Mouse (Mus musculus): Measurements from ENCODE around the gene Ropn1l. TPM values are rescaled to one million over a fixed set of nuclear protein-coding genes. Genes with fewer than 3 reads are reported as not detected.
A peak's percentile ranks its signal among the peaks of the same experiment; 100 is the strongest.

Gene Ropn1l
- polyA plus RNA-seq, 1 experiment from 2014 or later, result 5.6 TPM

GRCm38 (mm10) chr15:31454096-31454860, 741 bp upstream of the Ropn1l start:
- Histone ChIP-seq H3K9me3 (ENCODE audit: control insufficient read depth, low read length) (no peaks in the 10 kb centered on the region), H3K36me3 (ENCODE audit: control insufficient read depth, insufficient read depth, low read length) (peaks cover 16% of the 10 kb centered on the region), H3K27me3 (ENCODE audit: control insufficient read depth, insufficient read depth, low read depth, low read length) (no peaks in the 10 kb centered on the region; the same call in 1 of the 2 replicates), H3K4me2 (ENCODE audit: low read depth, low read length) (peak overlapping the region; percentile 87), H3K27ac (ENCODE audit: low read length) (peak overlapping the region; percentile 63; the same call in 1 of the 2 replicates), H3K4me1 (replicated peaks; ENCODE audit: control insufficient read depth, insufficient read depth, low read length) (peaks cover 13% of the 10 kb centered on the region), H3K4me3 (ENCODE audit: low read length) (peak overlapping the region; percentile 66), H3K9ac (ENCODE audit: low read length) (no peak overlapping the region)
- WGBS, result 40% methylated on average over 10 of the region's 10 CpGs
- no peak for ATAC-seq (ENCODE audit: low read depth)

GRCm38 (mm10) chr15:31452336-31453097, 1.0 kb downstream of the Ropn1l start:
- H3K4me1 ChIP-seq (replicated peaks; ENCODE audit: control insufficient read depth, insufficient read depth, low read length), result peaks cover 13% of the 10 kb centered on the region
- H3K36me3 ChIP-seq (ENCODE audit: control insufficient read depth, insufficient read depth, low read length), result peaks cover 6% of the 10 kb centered on the region
- H3K27me3 ChIP-seq (ENCODE audit: control insufficient read depth, insufficient read depth, low read depth, low read length), result no peaks in the 10 kb centered on the region; the same call in 1 of the 2 replicates
- H3K9me3 ChIP-seq (ENCODE audit: control insufficient read depth, low read length), result no peaks in the 10 kb centered on the region
- WGBS, result 36% methylated on average over 18 of the region's 18 CpGs
- peak overlapping the region; percentile 75 for H3K27ac ChIP-seq (ENCODE audit: low read length)
- no peak for ATAC-seq (ENCODE audit: low read depth)
- H3K9ac ChIP-seq (ENCODE audit: low read length), result peak overlapping the region; percentile 82
- peak overlapping the region; percentile 66 for H3K4me3 ChIP-seq (ENCODE audit: low read length)
- peak overlapping the region; percentile 87 for H3K4me2 ChIP-seq (ENCODE audit: low read depth, low read length)

GRCm38 (mm10) chr15:31449772-31450171, 3.8 kb downstream of the Ropn1l start:
- Histone ChIP-seq H3K27ac (ENCODE audit: low read length) (no peak overlapping the region), H3K9ac (ENCODE audit: low read length) (no peak overlapping the region), H3K36me3 (ENCODE audit: control insufficient read depth, insufficient read depth, low read length) (no peaks in the 10 kb centered on the region), H3K27me3 (ENCODE audit: control insufficient read depth, insufficient read depth, low read depth, low read length) (no peaks in the 10 kb centered on the region; the same call in 1 of the 2 replicates), H3K4me1 (replicated peaks; ENCODE audit: control insufficient read depth, insufficient read depth, low read length) (peaks cover 13% of the 10 kb centered on the region), H3K4me3 (ENCODE audit: low read length) (no peak overlapping the region), H3K4me2 (ENCODE audit: low read depth, low read length) (no peak overlapping the region), H3K9me3 (ENCODE audit: control insufficient read depth, low read length) (no peaks in the 10 kb centered on the region)
- 3% methylated on average over 2 of the region's 2 CpGs for WGBS
- ATAC-seq (ENCODE audit: low read depth), result no peak

- H3K9me3 ChIP-seq (ENCODE audit: control insufficient read depth, low read length), result no peaks in the 10 kb centered on the region
- no peak overlapping the region for H3K27ac ChIP-seq (ENCODE audit: low read length)
- H3K4me2 ChIP-seq (ENCODE audit: low read depth, low read length), result 0 out of 2 replicates have a peak overlapping the region, but pooled peaks have one; percentile 17
- H3K9ac ChIP-seq (ENCODE audit: low read length), result no peak overlapping the region
- 28% methylated on average over 7 of the region's 7 CpGs for WGBS
- ATAC-seq (ENCODE audit: low read depth), result peak; percentile 26; the same call in 1 of the 2 replicates
- H3K4me1 ChIP-seq (replicated peaks; ENCODE audit: control insufficient read depth, insufficient read depth, low read length), result peaks cover 1% of the 10 kb centered on the region
- no peak overlapping the region for H3K4me3 ChIP-seq (ENCODE audit: low read length)
- H3K36me3 ChIP-seq (ENCODE audit: control insufficient read depth, insufficient read depth, low read length), result no peaks in the 10 kb centered on the region
- no peaks in the 10 kb centered on the region; the same call in 1 of the 2 replicates for H3K27me3 ChIP-seq (ENCODE audit: control insufficient read depth, insufficient read depth, low read depth, low read length)
These were observed 6.4 kb downstream of the Ropn1l start for GRCm38 (mm10) chr15:31447121-31447520.

- no peak overlapping the region for H3K27ac ChIP-seq (ENCODE audit: low read length)
- no peak overlapping the region for H3K4me3 ChIP-seq (ENCODE audit: low read length)
- H3K36me3 ChIP-seq (ENCODE audit: control insufficient read depth, insufficient read depth, low read length), result no peaks in the 10 kb centered on the region
- no peaks in the 10 kb centered on the region for H3K27me3 ChIP-seq (ENCODE audit: control insufficient read depth, insufficient read depth, low read depth, low read length)
- H3K4me1 ChIP-seq (replicated peaks; ENCODE audit: control insufficient read depth, insufficient read depth, low read length), result no peaks in the 10 kb centered on the region
- no peak overlapping the region for H3K9ac ChIP-seq (ENCODE audit: low read length)
- no peaks in the 10 kb centered on the region for H3K9me3 ChIP-seq (ENCODE audit: control insufficient read depth, low read length)
- 82% methylated on average over 4 of the region's 4 CpGs for WGBS
- ATAC-seq (ENCODE audit: low read depth), result no peak
- H3K4me2 ChIP-seq (ENCODE audit: low read depth, low read length), result no peak overlapping the region
These were observed 10.8 kb downstream of the Ropn1l start for GRCm38 (mm10) chr15:31442698-31443097.

GRCm38 (mm10) chr15:31441996-31442395, 11.5 kb downstream of the Ropn1l start:
- WGBS, result 60% methylated on average over 6 of the region's 6 CpGs
- H3K4me1 ChIP-seq (replicated peaks; ENCODE audit: control insufficient read depth, insufficient read depth, low read length), result no peaks in the 10 kb centered on the region

GRCm38 (mm10) chr15:31436811-31437210, 16.7 kb downstream of the Ropn1l start:
- H3K4me1 ChIP-seq (replicated peaks; ENCODE audit: control insufficient read depth, insufficient read depth, low read length), result no peaks in the 10 kb centered on the region
- no peak overlapping the region for H3K9ac ChIP-seq (ENCODE audit: low read length)
- no peak overlapping the region for H3K4me2 ChIP-seq (ENCODE audit: low read depth, low read length)
- no peak overlapping the region for H3K4me3 ChIP-seq (ENCODE audit: low read length)
- no peaks in the 10 kb centered on the region; the same call in 1 of the 2 replicates for H3K27me3 ChIP-seq (ENCODE audit: control insufficient read depth, insufficient read depth, low read depth, low read length)
- ATAC-seq (ENCODE audit: low read depth), result no peak
- WGBS, result 73% methylated on average over 2 of the region's 2 CpGs
- no peak overlapping the region for H3K27ac ChIP-seq (ENCODE audit: low read length)
- H3K9me3 ChIP-seq (ENCODE audit: control insufficient read depth, low read length), result no peaks in the 10 kb centered on the region
- no peaks in the 10 kb centered on the region for H3K36me3 ChIP-seq (ENCODE audit: control insufficient read depth, insufficient read depth, low read length)

More at GRCm38 (mm10) chr15:31441996-31442395, 11.5 kb downstream of the Ropn1l start:
- Histone ChIP-seq H3K36me3 (ENCODE audit: control insufficient read depth, insufficient read depth, low read length) (no peaks in the 10 kb centered on the region), H3K9ac (ENCODE audit: low read length) (no peak overlapping the region), H3K27me3 (ENCODE audit: control insufficient read depth, insufficient read depth, low read depth, low read length) (no peaks in the 10 kb centered on the region), H3K27ac (ENCODE audit: low read length) (no peak overlapping the region), H3K4me2 (ENCODE audit: low read depth, low read length) (no peak overlapping the region), H3K4me3 (ENCODE audit: low read length) (no peak overlapping the region), H3K9me3 (ENCODE audit: control insufficient read depth, low read length) (no peaks in the 10 kb centered on the region)
- no peak for ATAC-seq (ENCODE audit: low read depth)

- Histone ChIP-seq H3K9me3 (ENCODE audit: control insufficient read depth, low read length) (no peaks in the 10 kb centered on the region), H3K36me3 (ENCODE audit: control insufficient read depth, insufficient read depth, low read length) (no peaks in the 10 kb centered on the region), H3K4me3 (ENCODE audit: low read length) (no peak overlapping the region), H3K27me3 (ENCODE audit: control insufficient read depth, insufficient read depth, low read depth, low read length) (no peaks in the 10 kb centered on the region; the same call in 1 of the 2 replicates), H3K4me2 (ENCODE audit: low read depth, low read length) (no peak overlapping the region), H3K9ac (ENCODE audit: low read length) (no peak overlapping the region), H3K27ac (ENCODE audit: low read length) (no peak overlapping the region), H3K4me1 (replicated peaks; ENCODE audit: control insufficient read depth, insufficient read depth, low read length) (no peaks in the 10 kb centered on the region)
- WGBS, result 38% methylated on average over 1 of the region's 1 CpGs
- no peak for ATAC-seq (ENCODE audit: low read depth)
These were observed 17.5 kb downstream of the Ropn1l start for GRCm38 (mm10) chr15:31436083-31436482.

- ATAC-seq (ENCODE audit: low read depth), result no peak
- 52% methylated on average over 7 of the region's 7 CpGs for WGBS
These were observed 19.8 kb downstream of the Ropn1l start for GRCm38 (mm10) chr15:31433768-31434167.

More at GRCm38 (mm10) chr15:31433768-31434167, 19.8 kb downstream of the Ropn1l start:
- Histone ChIP-seq H3K9ac (ENCODE audit: low read length) (no peak overlapping the region), H3K4me3 (ENCODE audit: low read length) (no peak overlapping the region), H3K36me3 (ENCODE audit: control insufficient read depth, insufficient read depth, low read length) (no peaks in the 10 kb centered on the region), H3K4me2 (ENCODE audit: low read depth, low read length) (no peak overlapping the region), H3K27me3 (ENCODE audit: control insufficient read depth, insufficient read depth, low read depth, low read length) (no peaks in the 10 kb centered on the region; the same call in 1 of the 2 replicates), H3K27ac (ENCODE audit: low read length) (no peak overlapping the region), H3K9me3 (ENCODE audit: control insufficient read depth, low read length) (no peaks in the 10 kb centered on the region), H3K4me1 (replicated peaks; ENCODE audit: control insufficient read depth, insufficient read depth, low read length) (no peaks in the 10 kb centered on the region)

Measured in lung, embryonic 16.5 days (tissue).